Mouse (Mus musculus): ENCODE measurements at regions not wholly inside any gene's neighbourhood (a gene's known extent, or its start where the extent isn't known, plus 50 kb on each side); places are given as distances from the start of the nearest gene placed in this dataset.

DNA sequence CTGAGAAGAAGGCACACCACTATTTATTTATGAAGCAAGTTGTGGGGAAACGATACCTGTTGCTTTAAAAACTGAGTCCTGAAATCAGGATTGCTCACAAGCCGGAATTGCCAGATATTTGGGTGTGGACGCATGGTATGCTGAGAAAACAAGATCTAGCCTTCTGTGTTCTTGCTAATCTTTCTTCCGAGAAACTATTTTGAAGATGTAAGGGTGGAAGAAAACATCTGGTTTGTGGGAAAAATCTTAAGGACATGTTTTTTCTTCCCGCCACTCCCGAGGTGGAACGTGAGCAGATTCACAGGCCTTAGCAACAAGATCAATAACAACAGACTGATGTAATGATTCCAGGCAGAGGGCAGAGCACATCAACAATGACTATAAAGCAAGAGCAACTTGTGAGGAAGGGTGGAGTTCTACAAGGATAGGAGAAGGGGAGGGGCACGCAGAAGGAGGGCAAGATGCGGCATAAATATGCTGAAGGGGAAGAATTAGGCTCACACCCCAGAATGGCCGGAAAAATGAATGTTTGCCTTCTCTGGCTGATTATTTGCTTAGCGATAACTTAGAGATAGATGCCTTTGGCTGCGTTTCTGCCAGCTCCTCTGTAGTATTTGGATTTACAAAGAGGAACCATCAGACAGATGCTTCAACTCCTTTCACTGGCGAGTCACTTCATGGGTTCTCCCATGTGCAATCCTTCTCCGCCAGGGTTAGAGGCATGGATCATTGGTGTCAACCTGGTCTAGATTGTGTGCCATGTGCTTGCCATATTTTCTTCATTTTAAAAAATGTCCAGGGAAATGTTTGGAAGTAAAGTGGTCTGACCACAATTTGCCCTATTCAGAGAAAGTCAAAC is 139.0 kb upstream of the Tgfbr2 start:
- Histone ChIP-seq H3K9ac (ENCODE audit: insufficient read depth, low read depth, low read length, poor library complexity, severe bottlenecking) (no peak overlapping the region), H3K4me3 (ENCODE audit: insufficient read depth in 1 of 2, low read depth in 1 of 2, low read length in 2 of 2, poor library complexity in 1 of 2, severe bottlenecking in 1 of 2) (no peak overlapping the region), H3K9me3 (ENCODE audit: control insufficient read depth, insufficient read depth, low read depth, low read length) (no peaks in the 10 kb centered on the region), H3K4me1 (ENCODE audit: control insufficient read depth in 2 of 2, insufficient read depth in 2 of 2, low read length in 2 of 2, poor library complexity in 1 of 2) (peaks cover 4 to 6% of the 10 kb centered on the region in 2 experiments; a peak in 2 of 4 replicates), H3K27ac (ENCODE audit: insufficient read depth, low read depth, low read length, poor library complexity, severe bottlenecking) (no peak overlapping the region), H3K36me3 (ENCODE audit: control insufficient read depth, insufficient read depth, low read length, poor library complexity, severe bottlenecking) (no peaks in the 10 kb centered on the region)
- TF ChIP-seq ZNF384 (IDR thresholded peaks at IDR 0.05; ENCODE audit: low read depth, low read length) (no peak), CHD2 (IDR thresholded peaks at IDR 0.05; ENCODE audit: low read depth, low read length) (no peak), ZC3H11A (IDR thresholded peaks at IDR 0.05; ENCODE audit: borderline replicate concordance, low read depth, low read length) (no peak), MAFK (IDR thresholded peaks at IDR 0.05; ENCODE audit: insufficient read depth, low read depth, low read length) (no peak), HCFC1 (IDR thresholded peaks at IDR 0.05; ENCODE audit: borderline replicate concordance, insufficient read depth, low read length) (no peak)
- DNase-seq (ENCODE audit: low read depth, low spot score), result no peak
- in situ Hi-C loops (cut with MboI; ENCODE audit: low sequenced_read_pairs in 2 of 2, unreplicated experiment in 2 of 2), result no loop called here

DNA sequence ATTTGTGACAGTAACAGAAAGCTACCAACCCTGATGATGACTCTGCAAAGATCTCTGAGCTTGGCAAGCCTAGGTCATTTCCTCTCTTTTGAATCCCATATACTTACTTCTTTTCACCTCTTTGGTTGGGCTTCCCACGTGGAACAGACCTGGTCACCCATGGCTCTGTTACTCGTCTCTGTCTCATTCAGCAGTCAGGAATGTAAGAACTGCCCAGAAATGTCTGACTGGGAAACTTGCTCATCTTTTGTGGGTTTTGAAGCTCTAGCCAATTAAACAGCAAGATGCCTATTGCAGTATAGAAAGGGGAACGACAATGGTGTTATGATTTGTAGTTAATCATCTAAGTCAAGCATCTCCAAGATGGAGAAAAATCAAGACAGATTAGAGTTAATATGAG is 136.2 kb upstream of the Tgfbr2 start:
- no peak for TF ChIP-seq HCFC1 (IDR thresholded peaks at IDR 0.05; ENCODE audit: borderline replicate concordance, insufficient read depth, low read length)
- TF ChIP-seq CHD2 (IDR thresholded peaks at IDR 0.05; ENCODE audit: low read depth, low read length), result no peak
- no peak for TF ChIP-seq ZC3H11A (IDR thresholded peaks at IDR 0.05; ENCODE audit: borderline replicate concordance, low read depth, low read length)
- no peak for TF ChIP-seq MAFK (IDR thresholded peaks at IDR 0.05; ENCODE audit: insufficient read depth, low read depth, low read length)
- TF ChIP-seq ZNF384 (IDR thresholded peaks at IDR 0.05; ENCODE audit: low read depth, low read length), result no peak

GRCm38 (mm10) chr9:116301602-116302001 is 126.4 kb upstream of the Tgfbr2 start:
- no peaks in the 10 kb centered on the region for H3K36me3 ChIP-seq (ENCODE audit: control insufficient read depth, insufficient read depth, low read length, poor library complexity, severe bottlenecking)
- DNase-seq (ENCODE audit: low read depth, low spot score), result no peak
- H3K9ac ChIP-seq (ENCODE audit: insufficient read depth, low read depth, low read length, poor library complexity, severe bottlenecking), result no peak overlapping the region
- H3K27ac ChIP-seq (ENCODE audit: insufficient read depth, low read depth, low read length, poor library complexity, severe bottlenecking), result no peak overlapping the region
- in situ Hi-C loops (cut with MboI; ENCODE audit: low sequenced_read_pairs in 2 of 2, unreplicated experiment in 2 of 2), result no loop called here
- H3K4me1 ChIP-seq (ENCODE audit: control insufficient read depth in 2 of 2, insufficient read depth in 2 of 2, low read length in 2 of 2, poor library complexity in 1 of 2), result no peaks in the 10 kb centered on the region
- H3K9me3 ChIP-seq (ENCODE audit: control insufficient read depth, insufficient read depth, low read depth, low read length), result no peaks in the 10 kb centered on the region
- TF ChIP-seq HCFC1 (IDR thresholded peaks at IDR 0.05; ENCODE audit: borderline replicate concordance, insufficient read depth, low read length) (no peak), ZNF384 (IDR thresholded peaks at IDR 0.05; ENCODE audit: low read depth, low read length) (no peak)
- H3K4me3 ChIP-seq (ENCODE audit: insufficient read depth in 1 of 2, low read depth in 1 of 2, low read length in 2 of 2, poor library complexity in 1 of 2, severe bottlenecking in 1 of 2), result no peak overlapping the region

More for the DNA sequence above, 136.2 kb upstream of the Tgfbr2 start:
- no peaks in the 10 kb centered on the region for H3K9me3 ChIP-seq (ENCODE audit: control insufficient read depth, insufficient read depth, low read depth, low read length)
- no peak for DNase-seq (ENCODE audit: low read depth, low spot score)
- in situ Hi-C loops (cut with MboI; ENCODE audit: low sequenced_read_pairs in 2 of 2, unreplicated experiment in 2 of 2), result no loop called here
- no peak overlapping the region for H3K4me3 ChIP-seq (ENCODE audit: insufficient read depth in 1 of 2, low read depth in 1 of 2, low read length in 2 of 2, poor library complexity in 1 of 2, severe bottlenecking in 1 of 2)
- H3K36me3 ChIP-seq (ENCODE audit: control insufficient read depth, insufficient read depth, low read length, poor library complexity, severe bottlenecking), result no peaks in the 10 kb centered on the region
- peaks cover 1 to 5% of the 10 kb centered on the region in 2 experiments; a peak in 1 of 4 replicates for H3K4me1 ChIP-seq (ENCODE audit: control insufficient read depth in 2 of 2, insufficient read depth in 2 of 2, low read length in 2 of 2, poor library complexity in 1 of 2)
- H3K9ac ChIP-seq (ENCODE audit: insufficient read depth, low read depth, low read length, poor library complexity, severe bottlenecking), result no peak overlapping the region
- no peak overlapping the region for H3K27ac ChIP-seq (ENCODE audit: insufficient read depth, low read depth, low read length, poor library complexity, severe bottlenecking)

GRCm38 (mm10) chr9:116298791-116299190 is 123.6 kb upstream of the Tgfbr2 start:
- DNase-seq (ENCODE audit: low read depth, low spot score), result no peak
- in situ Hi-C loops (cut with MboI; ENCODE audit: low sequenced_read_pairs in 2 of 2, unreplicated experiment in 2 of 2), result no loop called here
- no peak overlapping the region for H3K27ac ChIP-seq (ENCODE audit: insufficient read depth, low read depth, low read length, poor library complexity, severe bottlenecking)
- TF ChIP-seq ZC3H11A (IDR thresholded peaks at IDR 0.05; ENCODE audit: borderline replicate concordance, low read depth, low read length) (no peak), CHD2 (IDR thresholded peaks at IDR 0.05; ENCODE audit: low read depth, low read length) (no peak), HCFC1 (IDR thresholded peaks at IDR 0.05; ENCODE audit: borderline replicate concordance, insufficient read depth, low read length) (no peak), ZNF384 (IDR thresholded peaks at IDR 0.05; ENCODE audit: low read depth, low read length) (no peak), MAFK (IDR thresholded peaks at IDR 0.05; ENCODE audit: insufficient read depth, low read depth, low read length) (no peak)
- no peak overlapping the region for H3K4me3 ChIP-seq (ENCODE audit: insufficient read depth in 1 of 2, low read depth in 1 of 2, low read length in 2 of 2, poor library complexity in 1 of 2, severe bottlenecking in 1 of 2)
- H3K9me3 ChIP-seq (ENCODE audit: control insufficient read depth, insufficient read depth, low read depth, low read length), result no peaks in the 10 kb centered on the region
- no peak overlapping the region for H3K9ac ChIP-seq (ENCODE audit: insufficient read depth, low read depth, low read length, poor library complexity, severe bottlenecking)
- no peaks in the 10 kb centered on the region for H3K4me1 ChIP-seq (ENCODE audit: control insufficient read depth in 2 of 2, insufficient read depth in 2 of 2, low read length in 2 of 2, poor library complexity in 1 of 2)
- H3K36me3 ChIP-seq (ENCODE audit: control insufficient read depth, insufficient read depth, low read length, poor library complexity, severe bottlenecking), result no peaks in the 10 kb centered on the region
